Mouse (Mus musculus) macrophage (primary cell): ENCODE measurements around the gene Rai1. TPM values are rescaled to one million over a fixed set of nuclear protein-coding genes. Genes with fewer than 3 reads are reported as not detected.

Experiments used
- H3K27ac ChIP-seq: fragments of 350-480 bp; formaldehyde crosslinking; 2 replicates; pipeline ENCODE4 v1.9.0; 2021
- H3K36me3 ChIP-seq: fragments of 350-480 bp; formaldehyde crosslinking; 2 replicates; pipeline ENCODE4 v1.9.0; 2021; ENCODE audit errors: inconsistent target
- H3K4me3 ChIP-seq: fragments of 350-480 bp; formaldehyde crosslinking; 2 replicates; pipeline ENCODE4 v1.9.0; 2021; ENCODE audit errors: inconsistent target
- H3K79me2 ChIP-seq: fragments of 350-480 bp; formaldehyde crosslinking; 2 replicates; pipeline ENCODE4 v1.9.0; 2021; ENCODE audit errors: inconsistent target
- WGBS: methylation state at CpG from one replicate; pipeline ENCODE4 v1.1.7; 2026; ENCODE audit warnings: inconsistent platforms; ENCODE audit not compliant: missing documents; 5-methylcytosine and 5-hydroxymethylcytosine counted together
- polyA plus RNA-seq: library from polyadenylated mRNA; stranded (reverse); fragments of 250-400 nt; gene quantifications from 3 replicates; pipeline ENCODE4 v1.2.4, GENCODE M21; 2018; ENCODE audit warnings: inconsistent platforms
- total RNA-seq, 78 experiments: library from RNA; depleted of rRNA; stranded (reverse); fragments of 250-400 nt; gene quantifications; 1 replicate in 9 of 78; 2 replicates in 24 of 78; 3 replicates in 43 of 78; 4 replicates in 2 of 78; pipeline ENCODE4 v1.2.4; 2018; ENCODE audit warnings: inconsistent platforms in 56 of 78

Gene Rai1
- total RNA-seq (2018; cell fraction: chromatin; rRNA removed) = 100 to 1,000 TPM in 1 of 26 experiments, 10 to 100 TPM in 25; 31.4 to 101 (median 64.9) TPM
- 10 to 100 TPM in 13 of 26 experiments, 1 to 10 TPM in 13; 5.1 to 17.0 (median 10.1) TPM for total RNA-seq (2018; cell fraction: cytosol; rRNA removed)
- 10 to 100 TPM; 15.6 to 76.1 (median 39.9) TPM for total RNA-seq (2018; cell fraction: nucleus; rRNA removed)
- polyA plus RNA-seq = 10.5 to 12.9 TPM (median 11.0 TPM) in 3 replicates

- H3K4me3 ChIP-seq = peak within 1 kb of the TSS; percentile 42
- under 1% methylated on average over 91 of the region's 105 CpGs for WGBS
- H3K27ac ChIP-seq = peak within 1 kb of the TSS; percentile 46
- no peaks in the 10 kb centered on the region for H3K36me3 ChIP-seq
- H3K79me2 ChIP-seq = peaks cover 37% of the 10 kb centered on the region
Measured at GRCm38 (mm10) chr11:60104810-60105592, at the start of gene Rai1. TSS of gene Rai1 (plus strand) at chr11:60105013.

DNA sequence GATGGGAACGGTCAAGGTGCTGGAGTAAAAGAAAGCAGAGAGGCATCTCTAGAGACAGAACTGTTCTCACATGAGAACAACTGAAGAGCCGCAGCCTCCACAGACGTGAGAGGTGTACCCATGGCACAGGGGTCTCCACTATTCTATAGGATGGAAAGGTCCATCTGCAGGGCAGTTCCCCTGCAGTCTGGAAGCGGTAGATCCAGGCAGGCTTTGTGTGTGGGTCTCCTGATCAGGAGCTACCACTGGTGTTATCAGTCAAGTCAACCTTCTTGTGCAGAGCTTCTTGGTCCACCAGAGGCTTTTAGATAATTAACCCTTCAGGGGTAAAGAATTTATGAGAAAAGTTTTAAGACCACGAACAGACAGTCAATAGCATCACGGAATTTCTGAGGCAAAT, 48.3 kb upstream of the Rai1 start:
- WGBS = 95% methylated on average over 6 of the region's 6 CpGs

GRCm38 (mm10) chr11:60057987-60058386, 46.8 kb upstream of the Rai1 start:
- H3K27ac ChIP-seq = no peak overlapping the region
- 78% methylated on average over 2 of the region's 2 CpGs for WGBS
- H3K79me2 ChIP-seq = no peaks in the 10 kb centered on the region
- no peaks in the 10 kb centered on the region for H3K36me3 ChIP-seq
- H3K4me3 ChIP-seq = no peak overlapping the region

More for the DNA sequence above, 48.3 kb upstream of the Rai1 start:
- Histone ChIP-seq H3K4me3 (no peak overlapping the region), H3K36me3 (no peaks in the 10 kb centered on the region), H3K79me2 (no peaks in the 10 kb centered on the region), H3K27ac (no peak overlapping the region)

DNA sequence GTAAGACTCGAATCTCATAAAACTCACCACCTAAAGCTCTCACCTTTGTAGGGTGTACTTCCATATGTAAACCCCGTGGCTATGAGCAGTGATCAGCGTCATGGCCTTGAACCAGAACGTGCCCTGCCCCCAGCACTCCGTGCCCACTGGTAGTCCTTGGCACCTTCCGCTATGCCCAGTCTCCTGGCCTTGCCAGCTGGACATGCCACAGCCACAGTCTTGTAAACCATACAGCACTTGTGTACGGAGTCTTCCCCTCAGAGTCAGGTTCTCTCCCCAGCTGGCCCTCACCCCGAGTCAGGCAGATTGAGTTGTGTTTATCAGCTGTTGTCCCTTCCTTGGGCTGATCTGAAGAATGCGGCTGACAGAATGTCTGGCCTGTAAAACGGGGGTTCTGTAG, 46.4 kb upstream of the Rai1 start:
- Histone ChIP-seq H3K79me2 (no peaks in the 10 kb centered on the region), H3K27ac (no peak overlapping the region), H3K4me3 (no peak overlapping the region), H3K36me3 (no peaks in the 10 kb centered on the region)
- WGBS = 92% methylated on average over 10 of the region's 10 CpGs

GRCm38 (mm10) chr11:60060026-60060425, 44.8 kb upstream of the Rai1 start:
- no peak overlapping the region for H3K27ac ChIP-seq
- H3K36me3 ChIP-seq = no peaks in the 10 kb centered on the region
- H3K4me3 ChIP-seq = no peak overlapping the region
- H3K79me2 ChIP-seq = no peaks in the 10 kb centered on the region
- WGBS = 100% methylated on average over 2 of the region's 2 CpGs

DNA sequence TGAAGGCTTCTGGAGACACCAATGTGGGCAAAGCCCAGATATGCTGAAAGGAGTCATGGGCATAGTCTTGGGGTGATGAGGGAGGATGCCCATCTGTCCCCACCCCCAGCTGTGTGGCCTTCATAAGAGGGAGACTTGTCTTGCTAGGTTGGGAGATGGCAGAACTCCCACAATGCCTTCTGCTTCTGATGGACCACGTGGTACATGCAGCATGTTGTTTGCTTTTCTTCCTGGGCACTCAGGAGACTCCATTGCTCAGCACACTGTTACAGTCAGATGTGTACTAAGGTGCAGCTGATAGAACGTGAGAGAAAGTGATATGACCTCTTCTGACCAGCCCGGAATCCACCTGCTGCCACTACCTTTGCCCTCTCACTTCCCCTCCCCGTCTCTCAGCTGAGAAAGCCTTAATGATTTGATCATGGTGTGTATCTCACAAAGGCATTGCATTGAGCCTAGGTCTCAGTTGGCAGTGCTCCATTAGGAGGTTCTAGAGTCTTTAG, 43.3 kb upstream of the Rai1 start:
- Histone ChIP-seq H3K4me3 (no peak overlapping the region), H3K79me2 (no peaks in the 10 kb centered on the region), H3K27ac (no peak overlapping the region), H3K36me3 (no peaks in the 10 kb centered on the region)
- 94% methylated on average over 4 of the region's 4 CpGs for WGBS

- WGBS = 80% methylated on average over 1 of the region's 1 CpGs
- no peaks in the 10 kb centered on the region for H3K79me2 ChIP-seq
- H3K4me3 ChIP-seq = no peak overlapping the region
- H3K36me3 ChIP-seq = no peaks in the 10 kb centered on the region
- no peak overlapping the region for H3K27ac ChIP-seq
Measured at GRCm38 (mm10) chr11:60065267-60065666, 39.5 kb upstream of the Rai1 start.

GRCm38 (mm10) chr11:60067646-60068045, 37.2 kb upstream of the Rai1 start:
- 97% methylated on average over 4 of the region's 4 CpGs for WGBS
- Histone ChIP-seq H3K27ac (no peak overlapping the region), H3K36me3 (no peaks in the 10 kb centered on the region), H3K4me3 (no peak overlapping the region), H3K79me2 (no peaks in the 10 kb centered on the region)

DNA sequence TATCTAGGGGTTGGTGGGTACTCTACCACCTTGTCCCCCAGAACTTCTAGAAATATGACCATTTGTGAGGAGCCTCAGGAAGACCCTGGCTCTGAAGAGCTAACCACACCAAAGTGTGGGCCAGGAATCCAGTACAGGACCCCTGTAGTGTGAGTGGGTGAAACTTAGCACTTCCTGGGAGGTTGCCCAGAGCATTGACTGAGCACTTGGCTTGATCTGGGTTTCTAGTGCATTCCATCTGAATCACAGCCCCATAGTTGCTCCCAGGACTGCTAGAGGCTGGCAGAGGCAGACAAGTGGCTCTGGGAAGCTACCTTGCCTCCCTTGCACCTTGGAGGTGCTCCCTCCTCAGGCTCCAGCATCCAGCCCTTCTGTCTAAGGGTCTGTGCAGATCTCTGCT, 36.2 kb upstream of the Rai1 start:
- no peaks in the 10 kb centered on the region for H3K36me3 ChIP-seq
- H3K79me2 ChIP-seq = no peaks in the 10 kb centered on the region
- H3K27ac ChIP-seq = no peak overlapping the region
- no peak overlapping the region for H3K4me3 ChIP-seq

DNA sequence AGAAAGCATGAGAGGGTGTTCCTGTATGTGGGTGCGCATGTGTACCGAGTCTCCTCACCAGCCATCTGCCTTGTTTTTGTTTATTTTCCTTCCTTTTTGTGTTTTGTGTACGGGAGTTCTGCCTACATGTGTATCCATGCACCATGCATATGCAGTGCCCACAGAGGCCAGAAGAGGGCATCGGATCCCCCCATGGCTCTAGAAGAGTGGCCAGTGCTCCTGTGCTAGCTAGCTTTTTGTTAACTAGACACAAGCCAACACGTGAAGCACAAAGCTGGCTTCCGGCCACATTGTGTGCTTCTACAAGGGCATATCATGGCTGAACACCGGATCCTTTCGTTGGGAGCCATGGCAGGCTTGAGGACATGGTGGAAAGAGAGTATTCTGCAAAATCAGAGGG, 34.2 kb upstream of the Rai1 start:
- Histone ChIP-seq H3K79me2 (no peaks in the 10 kb centered on the region), H3K36me3 (no peaks in the 10 kb centered on the region), H3K4me3 (no peak overlapping the region), H3K27ac (no peak overlapping the region)
- 42% methylated on average over 8 of the region's 8 CpGs for WGBS

- Histone ChIP-seq H3K79me2 (no peaks in the 10 kb centered on the region), H3K36me3 (no peaks in the 10 kb centered on the region), H3K27ac (no peak overlapping the region), H3K4me3 (no peak overlapping the region)
- WGBS = 57% methylated on average over 6 of the region's 6 CpGs
Measured at GRCm38 (mm10) chr11:60071221-60071620, 33.6 kb upstream of the Rai1 start.

DNA sequence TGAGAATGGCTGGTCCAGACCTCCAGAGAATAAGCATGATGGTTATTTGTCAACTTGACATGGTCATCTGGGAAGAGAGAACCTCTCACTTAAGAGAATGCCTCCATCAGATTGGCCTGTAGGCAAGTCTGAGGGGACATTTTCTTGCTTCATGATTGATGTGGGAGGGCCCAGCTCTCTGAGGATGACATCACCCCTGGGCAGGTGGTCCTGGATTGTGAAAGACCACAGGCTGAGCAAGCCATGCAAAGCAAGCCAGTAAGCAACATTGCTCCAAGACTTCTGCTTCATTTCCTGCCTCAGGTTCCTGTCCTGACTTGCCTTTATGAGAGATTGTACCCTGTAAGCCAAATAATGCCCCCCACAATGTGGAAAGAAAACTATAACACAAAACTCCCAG, 31.7 kb upstream of the Rai1 start:
- H3K27ac ChIP-seq = no peak overlapping the region
- H3K36me3 ChIP-seq = no peaks in the 10 kb centered on the region

DNA sequence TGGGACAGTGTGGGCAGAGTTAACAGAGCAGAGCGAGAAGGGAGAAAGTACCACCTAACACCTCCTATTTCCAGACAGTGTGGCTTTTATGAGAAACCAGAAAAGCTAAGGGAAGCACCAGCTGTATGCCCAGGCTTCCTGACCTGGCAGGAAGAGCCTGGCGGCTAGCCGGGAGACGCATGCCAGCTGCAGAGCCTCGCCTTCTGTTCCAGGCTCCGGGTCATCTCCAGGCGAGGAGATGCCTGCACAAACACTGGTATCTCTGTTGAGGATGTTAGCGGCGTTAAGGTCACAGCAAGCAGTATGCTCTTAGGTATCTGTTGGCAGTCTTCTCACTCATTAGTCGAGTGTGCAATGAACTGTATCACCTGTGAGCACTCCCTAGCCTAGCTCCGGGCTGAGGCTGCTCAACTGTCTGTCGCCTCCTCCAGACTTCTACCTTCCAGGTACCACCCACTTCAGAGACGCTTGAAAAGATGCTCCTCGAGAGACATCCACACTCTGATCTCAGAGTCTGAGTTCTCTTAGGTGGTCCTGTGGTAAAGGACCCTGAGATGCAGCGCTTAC, 30.8 kb upstream of the Rai1 start:
- Histone ChIP-seq H3K27ac (no peak overlapping the region), H3K79me2 (no peaks in the 10 kb centered on the region), H3K36me3 (no peaks in the 10 kb centered on the region), H3K4me3 (no peak overlapping the region)
- WGBS = 70% methylated on average over 15 of the region's 15 CpGs

More for the DNA sequence above, 31.7 kb upstream of the Rai1 start:
- H3K79me2 ChIP-seq = no peaks in the 10 kb centered on the region
- H3K4me3 ChIP-seq = no peak overlapping the region

DNA sequence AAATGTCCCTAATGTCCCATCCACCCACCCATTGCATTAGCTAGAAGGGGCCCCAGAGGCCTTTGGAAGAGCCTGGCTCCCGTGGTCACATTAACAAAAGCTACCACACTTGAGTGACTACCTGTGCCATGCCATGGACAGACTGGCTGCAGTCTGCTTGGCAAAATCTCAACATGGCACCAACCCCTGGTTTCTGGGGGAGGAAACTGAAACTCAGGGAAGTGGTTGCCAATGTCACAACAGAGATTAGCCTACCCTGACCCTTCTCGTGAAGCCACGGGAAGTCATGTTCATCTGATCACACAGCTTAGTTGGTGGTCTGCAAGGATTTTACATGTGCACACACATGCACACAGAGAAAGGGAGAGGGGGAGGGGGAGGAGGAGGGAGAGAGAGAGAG, 28.6 kb upstream of the Rai1 start:
- Histone ChIP-seq H3K79me2 (no peaks in the 10 kb centered on the region), H3K27ac (no peak overlapping the region), H3K36me3 (no peaks in the 10 kb centered on the region), H3K4me3 (no peak overlapping the region)
- 29% methylated on average over 3 of the region's 3 CpGs for WGBS

- Histone ChIP-seq H3K36me3 (no peaks in the 10 kb centered on the region), H3K4me3 (no peak overlapping the region), H3K79me2 (no peaks in the 10 kb centered on the region), H3K27ac (no peak overlapping the region)
- WGBS = 26% methylated on average over 4 of the region's 4 CpGs
Measured at GRCm38 (mm10) chr11:60076790-60077189, 28.0 kb upstream of the Rai1 start.
